Mouse (Mus musculus) lung, postnatal 25 days (tissue): ENCODE data around the gene Ppm1d.

Experiments used
- DNase-seq: peaks from one replicate; pipeline ENCODE4 v3.0.0; 2022; ENCODE audit warnings: low spot score

Ppm1d gene

GRCm38 (mm10) chr11:85310713-85311574 is at the start of gene Ppm1d:
TSS of gene Ppm1d (plus strand) at chr11:85311244.
- peak; percentile 98 for DNase-seq

GRCm38 (mm10) chr11:85264635-85265034 is 46.4 kb upstream of the Ppm1d start:
- DNase-seq, result no peak

- DNase-seq, result no peak
Measured at GRCm38 (mm10) chr11:85267393-85267792, 43.7 kb upstream of the Ppm1d start.

- peak; percentile 61 for DNase-seq
Measured at GRCm38 (mm10) chr11:85270631-85271030, 40.4 kb upstream of the Ppm1d start.

GRCm38 (mm10) chr11:85273299-85273698 is 37.7 kb upstream of the Ppm1d start:
- DNase-seq, result no peak

GRCm38 (mm10) chr11:85275151-85275550 is 35.9 kb upstream of the Ppm1d start:
- DNase-seq, result no peak

GRCm38 (mm10) chr11:85277609-85278008 is 33.4 kb upstream of the Ppm1d start:
- no peak for DNase-seq

- no peak for DNase-seq
Measured at GRCm38 (mm10) chr11:85278175-85278574, 32.9 kb upstream of the Ppm1d start.

- no peak for DNase-seq
Measured at GRCm38 (mm10) chr11:85281219-85281878, 29.7 kb upstream of the Ppm1d start.

GRCm38 (mm10) chr11:85297953-85298352 is 13.1 kb upstream of the Ppm1d start:
- no peak for DNase-seq

GRCm38 (mm10) chr11:85299880-85300279 is 11.2 kb upstream of the Ppm1d start:
- DNase-seq, result no peak

GRCm38 (mm10) chr11:85301161-85301560 is 9.9 kb upstream of the Ppm1d start:
- DNase-seq, result no peak

GRCm38 (mm10) chr11:85301836-85302235 is 9.2 kb upstream of the Ppm1d start:
- DNase-seq, result no peak

- DNase-seq, result no peak
Measured at GRCm38 (mm10) chr11:85306577-85307260, 4.3 kb upstream of the Ppm1d start.

- no peak for DNase-seq
Measured at GRCm38 (mm10) chr11:85308799-85309198, 2.2 kb upstream of the Ppm1d start.

- DNase-seq, result no peak
Measured at GRCm38 (mm10) chr11:85310407-85310712, 684 bp upstream of the Ppm1d start.

GRCm38 (mm10) chr11:85311645-85312490 is 824 bp downstream of the Ppm1d start:
- DNase-seq, result peak; percentile 47

GRCm38 (mm10) chr11:85312818-85313217 is 1.8 kb downstream of the Ppm1d start:
- DNase-seq, result peak; percentile 84

GRCm38 (mm10) chr11:85313361-85313760 is 2.3 kb downstream of the Ppm1d start:
- DNase-seq, result no peak

- peak; percentile 14 for DNase-seq
Measured at GRCm38 (mm10) chr11:85323567-85324330, 12.7 kb downstream of the Ppm1d start.

GRCm38 (mm10) chr11:85328717-85329116 is 17.7 kb downstream of the Ppm1d start:
- DNase-seq, result no peak
